Mouse (Mus musculus): ENCODE results near the gene Pdcd1lg2. TPM values are rescaled to one million over a fixed set of nuclear protein-coding genes. Genes with fewer than 3 reads are reported as not detected.

The Pdcd1lg2 gene
- total and polyA plus RNA-seq, 3 experiments, result 1.7 to 5.4 TPM; not detected in 1

DNA sequence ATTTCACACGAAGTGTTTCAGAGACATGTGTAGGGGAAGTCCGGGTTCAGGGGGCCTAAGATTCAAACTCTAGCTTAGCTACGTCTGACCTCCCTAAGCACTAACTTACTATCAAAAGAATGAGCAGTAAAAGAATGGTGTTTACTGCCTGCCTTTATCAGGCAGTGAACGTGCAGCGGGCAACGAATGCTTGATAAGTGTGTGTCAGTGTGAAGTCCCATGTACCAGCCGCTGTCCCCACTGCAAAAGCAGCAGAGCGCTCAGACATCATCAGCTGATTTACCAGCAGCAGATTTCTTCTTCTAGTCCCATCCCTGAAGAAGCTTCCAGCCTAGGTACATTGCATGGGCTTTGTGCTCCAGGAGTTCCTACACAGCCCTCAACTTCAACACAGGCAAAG, 61.7 kb downstream of the Pdcd1lg2 start:
- TF ChIP-seq ELF1 (IDR thresholded peaks at IDR 0.05; ENCODE audit: low read depth, low read length) (no peak), TBP (IDR thresholded peaks at IDR 0.05; ENCODE audit: low read depth, low read length) (0 out of 2 replicates have a peak, but pooled peaks have one; percentile 12), GABPA (IDR thresholded peaks at IDR 0.05; ENCODE audit: low read depth, low read length) (no peak), MYC (IDR thresholded peaks at IDR 0.05; ENCODE audit: low read depth, low read length) (peak; percentile 29; the same call in 1 of the 2 replicates), RCOR1 (IDR thresholded peaks at IDR 0.05; ENCODE audit: low read depth, low read length) (peak; percentile 86), ZMIZ1 (IDR thresholded peaks at IDR 0.05; ENCODE audit: low read depth, low read length) (0 out of 2 replicates have a peak, but pooled peaks have one; percentile 19), HCFC1 (IDR thresholded peaks at IDR 0.05; ENCODE audit: low read depth, low read length) (peak; percentile 56), SIN3A (IDR thresholded peaks at IDR 0.05; ENCODE audit: low read length) (peak; percentile 89), E2F4 (IDR thresholded peaks at IDR 0.05; ENCODE audit: borderline replicate concordance, low read depth, low read length) (0 out of 2 replicates have a peak, but pooled peaks have one; percentile 64), USF1 (IDR thresholded peaks at IDR 0.05; ENCODE audit: low read depth, low read length) (peak; percentile 41; the same call in 1 of the 2 replicates), ETS1 (IDR thresholded peaks at IDR 0.05; ENCODE audit: low read depth, low read length) (peak; percentile 96), CHD1 (IDR thresholded peaks at IDR 0.05; ENCODE audit: low read depth, low read length) (no peak; the same call in 1 of the 2 replicates), EP300 (IDR thresholded peaks at IDR 0.05; ENCODE audit: low read depth in 1 of 2, low read length in 2 of 2) (peak; percentile 81 to 82), RAD21 (IDR thresholded peaks at IDR 0.05; ENCODE audit: low read depth, low read length) (no peak), TAL1 (IDR thresholded peaks at IDR 0.05; ENCODE audit: low read length) (0 out of 2 replicates have a peak, but pooled peaks have one; percentile 8), BHLHE40 (IDR thresholded peaks at IDR 0.05; ENCODE audit: borderline replicate concordance, low read depth, low read length) (peak; percentile 100), GATA1 (IDR thresholded peaks at IDR 0.05; ENCODE audit: low read depth, low read length) (peak; percentile 93), CTCF (IDR thresholded peaks at IDR 0.05 in 2 of 3, conservative IDR thresholded peaks at IDR 0.05 in 1 of 3; ENCODE audit: control insufficient read depth in 1 of 3, insufficient read depth in 1 of 3, low read depth in 2 of 3, low read length in 3 of 3, poor library complexity in 1 of 3, severe bottlenecking in 1 of 3) (no peak), MAX (IDR thresholded peaks at IDR 0.05; ENCODE audit: low read length) (peak; percentile 87), MAZ (IDR thresholded peaks at IDR 0.05; ENCODE audit: low read depth, low read length) (peak; percentile 12; the same call in 1 of the 2 replicates), UBTF (IDR thresholded peaks at IDR 0.05; ENCODE audit: borderline replicate concordance, insufficient read depth, low read depth, low read length) (0 out of 2 replicates have a peak, but pooled peaks have one; percentile 34), NELFE (IDR thresholded peaks at IDR 0.05; ENCODE audit: low read depth, low read length) (no peak), MYB (IDR thresholded peaks at IDR 0.05; ENCODE audit: low read depth, low read length) (peak; percentile 55; the same call in 1 of the 2 replicates), MEF2A (IDR thresholded peaks at IDR 0.05; ENCODE audit: extremely low read depth, insufficient replicate concordance, low read depth, low read length, poor library complexity, severe bottlenecking) (no peak), TCF12 (IDR thresholded peaks at IDR 0.05; ENCODE audit: low read depth, low read length) (peak; percentile 81), NRF1 (IDR thresholded peaks at IDR 0.05; ENCODE audit: insufficient read depth, low read depth, low read length, poor library complexity, severe bottlenecking) (no peak), KAT2A (conservative IDR thresholded peaks at IDR 0.05; ENCODE audit: low read depth, low read length) (no peak), SMC3 (IDR thresholded peaks at IDR 0.05; ENCODE audit: low read depth, low read length) (peak; percentile 15; the same call in 1 of the 2 replicates), CHD2 (IDR thresholded peaks at IDR 0.05; ENCODE audit: low read length) (no peak), MXI1 (IDR thresholded peaks at IDR 0.05; ENCODE audit: low read depth, low read length) (peak; percentile 80), POLR2AphosphoS2 (IDR thresholded peaks at IDR 0.05; ENCODE audit: low read length) (no peak), USF2 (IDR thresholded peaks at IDR 0.05; ENCODE audit: borderline replicate concordance in 1 of 2, insufficient read depth in 1 of 2, low read depth in 1 of 2, low read length in 2 of 2) (no peak), ZKSCAN1 (IDR thresholded peaks at IDR 0.05; ENCODE audit: low read depth, low read length) (peak; percentile 21; the same call in 1 of the 2 replicates), ZNF384 (IDR thresholded peaks at IDR 0.05; ENCODE audit: low read depth, low read length) (no peak; the same call in 1 of the 2 replicates), ZC3H11A (IDR thresholded peaks at IDR 0.05; ENCODE audit: low read depth, low read length) (no peak), POLR2AphosphoS5 (IDR thresholded peaks at IDR 0.05; ENCODE audit: borderline replicate concordance, low read depth, low read length) (no peak)
- H3K27ac ChIP-seq (ENCODE audit: control insufficient read depth, low read depth, low read length), result peak overlapping the region; percentile 0
- H3K9me3 ChIP-seq (replicated peaks; ENCODE audit: insufficient read depth, low read length), result no peaks in the 10 kb centered on the region
- H3K79me2 ChIP-seq (ENCODE audit: control insufficient read depth, insufficient read depth, low read length, poor library complexity), result no peaks in the 10 kb centered on the region
- H3K27me3 ChIP-seq (ENCODE audit: control insufficient read depth in 1 of 2, insufficient read depth in 2 of 2, low read length in 2 of 2), result no peaks in the 10 kb centered on the region
- H3K4me1 ChIP-seq (ENCODE audit: control insufficient read depth in 1 of 2, insufficient read depth in 2 of 2, low read length in 2 of 2), result peaks cover 52 to 56% of the 10 kb centered on the region in 2 experiments
- peak; percentile 86 for DNase-seq (ENCODE audit: low read depth, low spot score)
- H3K36me3 ChIP-seq (ENCODE audit: control insufficient read depth in 1 of 2, insufficient read depth in 2 of 2, low read length in 2 of 2), result peaks cover 0 to 53% of the 10 kb centered on the region in 2 experiments; a peak in 2 of 4 replicates
- 0 out of 2 replicates have a peak overlapping the region, but pooled peaks have one; percentile 0 for H3K9ac ChIP-seq (ENCODE audit: control insufficient read depth, low read depth, low read length, poor library complexity, severe bottlenecking)
- peak overlapping the region in 1 of 2 experiments; percentile 9; a peak in 2 of 4 replicates for H3K4me3 ChIP-seq (ENCODE audit: control insufficient read depth in 1 of 2, insufficient read depth in 1 of 2, low read depth in 2 of 2, low read length in 2 of 2)

Measured in MEL (cell line).